ENCODE assay signal across 7 mouse cellular contexts in the genomic region with DNA sequence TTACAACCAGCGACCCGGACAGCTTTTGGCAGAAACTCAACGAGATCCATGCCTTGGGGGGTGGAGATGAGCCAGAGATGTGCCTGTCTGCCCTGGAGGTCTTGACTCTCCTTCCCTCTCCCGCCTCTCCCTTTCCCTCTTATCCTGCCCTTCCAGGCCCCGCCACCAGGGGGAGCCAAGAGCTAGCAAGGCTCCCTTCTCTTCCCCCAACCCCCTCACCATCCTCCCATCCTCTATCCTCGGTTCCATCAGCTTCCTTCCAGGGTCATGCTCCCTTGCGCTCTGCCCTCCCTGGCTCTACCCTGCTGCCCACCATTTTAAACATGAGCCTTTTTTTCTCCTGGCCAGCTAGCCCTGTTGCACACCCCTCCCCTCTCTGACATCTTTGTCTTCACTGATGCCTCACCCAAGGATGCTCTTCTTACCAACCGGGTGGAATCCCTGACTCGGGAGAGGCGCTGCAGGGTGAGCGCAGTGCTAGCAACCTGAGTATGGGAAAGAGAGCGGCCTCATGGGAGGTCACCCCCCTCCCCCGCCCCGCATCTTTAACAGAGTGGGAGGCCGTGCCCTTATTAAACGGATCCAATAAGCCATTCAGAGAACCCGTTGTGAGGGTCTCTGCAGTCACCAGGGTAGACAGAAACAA. TPM values are rescaled to one million over a fixed set of nuclear protein-coding genes. Genes with fewer than 3 reads are reported as not detected.
A peak's percentile ranks its signal among the peaks of the same experiment; 100 is the strongest.
DNase-seq lines count a peak whose midpoint lies in the region; ATAC-seq lines count a peak whose summit lies in the region.

No protein-coding gene starts in this region.

- intact Hi-C loops in gastrocnemius, postnatal 14 days (cut with DNase I; ENCODE audit: low total_unique reads): loop anchor here (2.0 kb wide), 1 partner anchor 38 kb away; a partner anchor contains a TSS
- intact Hi-C loops in left cerebral cortex, postnatal 14 days (cut with DNase I): loop anchor here (1.0 to 2.0 kb wide), 2 partner anchors 38 to 86 kb away; a partner anchor contains a TSS

- DNase-seq in adrenal gland, adult (ENCODE audit: inconsistent age in 2 of 2, low spot score in 1 of 2): peak; percentile 84 to 95
- peak; percentile 87 for DNase-seq in embryo, embryonic 10 days (ENCODE audit: low spot score)
- DNase-seq in gastrocnemius, postnatal 14 days: peak; percentile 89
- DNase-seq in intestine, embryonic 14.5 days (ENCODE audit: low spot score): peak; percentile 97
- peak; percentile 88 to 89 for DNase-seq in left cerebral cortex, postnatal 14 days (ENCODE audit: low spot score in 2 of 2)
- peak; percentile 90 for DNase-seq in mesoderm, embryonic 11.5 days (ENCODE audit: low read depth, low spot score)
- DNase-seq in skeletal muscle tissue, adult 2 months (ENCODE audit: low read depth, low spot score): peak; percentile 65

- H3K4me2 ChIP-seq in intestine, embryonic 14.5 days (ENCODE audit: low read length): peak overlapping the region; percentile 15; the same call in 1 of the 2 replicates

- H3K36me3 ChIP-seq in intestine, embryonic 14.5 days (ENCODE audit: control insufficient read depth, insufficient read depth, low read length): peaks cover 8% of the 10 kb centered on the region; the same call in 1 of the 2 replicates

- H3K9me3 ChIP-seq in intestine, embryonic 14.5 days (ENCODE audit: control insufficient read depth, low read length): no peaks in the 10 kb centered on the region

- H3K9ac ChIP-seq in intestine, embryonic 14.5 days (ENCODE audit: low read length): no peak overlapping the region

- H3K27me3 ChIP-seq in intestine, embryonic 14.5 days (replicated peaks; ENCODE audit: control insufficient read depth, insufficient read depth, low read length): no peaks in the 10 kb centered on the region

- ATAC-seq in intestine, embryonic 14.5 days (replicated peaks; ENCODE audit: low FRiP score, low TSS enrichment, low read depth): 0 out of 2 replicates have a peak, but pooled peaks have one; percentile 13

- WGBS in intestine, embryonic 14.5 days: 13% methylated on average over 17 of the region's 17 CpGs

- H3K4me1 ChIP-seq in intestine, embryonic 14.5 days (replicated peaks; ENCODE audit: control insufficient read depth, insufficient read depth, low read length): peaks cover 10% of the 10 kb centered on the region; the same call in 1 of the 2 replicates

- no peak overlapping the region for H3K27ac ChIP-seq in intestine, embryonic 14.5 days (ENCODE audit: low read depth)

- H3K4me3 ChIP-seq in intestine, embryonic 14.5 days (ENCODE audit: low read depth, low read length): no peak overlapping the region

RNA-seq across cellular contexts. Expression of a gene that starts 4.9 kb away (rescaled TPM):
- 1 to 10 TPM; 3.7 to 3.9 TPM for total RNA-seq in gastrocnemius, postnatal 14 days (2021)
- 0.19 and 0.26 TPM in 2 replicates for polyA plus RNA-seq in intestine, embryonic 14.5 days (2014; fragmentation: Nextera tagmentation; extraction: Ambion mirVana)
- total RNA-seq in left cerebral cortex, postnatal 14 days (2021): under 1 TPM; 0.17 to 0.24 TPM

RNA-seq across cellular contexts. Expression of a gene that starts 6.5 kb away (rescaled TPM):
- total RNA-seq in gastrocnemius, postnatal 14 days (2021): 1 to 10 TPM in 1 of 2 experiments, under 1 TPM in 1; 0.38 to 1.5 TPM
- 20.7 and 21.5 TPM in 2 replicates for polyA plus RNA-seq in intestine, embryonic 14.5 days (2014; fragmentation: Nextera tagmentation; extraction: Ambion mirVana)
- under 1 TPM in 1 of 2 experiments, not detected in 1; 0.92 TPM for total RNA-seq in left cerebral cortex, postnatal 14 days (2021)

RNA-seq across cellular contexts. Expression of a gene that starts 20.5 kb away (rescaled TPM):
- total RNA-seq in gastrocnemius, postnatal 14 days (2021): 10 to 100 TPM; 26.8 to 29.2 TPM
- 119 and 133 TPM in 2 replicates for polyA plus RNA-seq in intestine, embryonic 14.5 days (2014; fragmentation: Nextera tagmentation; extraction: Ambion mirVana)
- total RNA-seq in left cerebral cortex, postnatal 14 days (2021): 10 to 100 TPM; 43.1 to 48.6 TPM

RNA-seq across cellular contexts. Expression of a gene that starts 25.3 kb away (rescaled TPM):
- total RNA-seq in gastrocnemius, postnatal 14 days (2021): under 1 TPM; 0.84 to 0.94 TPM
- 3.6 and 3.9 TPM in 2 replicates for polyA plus RNA-seq in intestine, embryonic 14.5 days (2014; fragmentation: Nextera tagmentation; extraction: Ambion mirVana)
- under 1 TPM; 0.59 to 0.75 TPM for total RNA-seq in left cerebral cortex, postnatal 14 days (2021)

RNA-seq across cellular contexts. Expression of a gene that starts 28.5 kb away (rescaled TPM):
- 10 to 100 TPM; 28.3 to 32.5 TPM for total RNA-seq in gastrocnemius, postnatal 14 days (2021)
- 113 and 141 TPM in 2 replicates for polyA plus RNA-seq in intestine, embryonic 14.5 days (2014; fragmentation: Nextera tagmentation; extraction: Ambion mirVana)
- 10 to 100 TPM; 10.1 to 13.8 TPM for total RNA-seq in left cerebral cortex, postnatal 14 days (2021)
